ENCODE assay signal across 10 mouse cellular contexts in the genomic region with DNA sequence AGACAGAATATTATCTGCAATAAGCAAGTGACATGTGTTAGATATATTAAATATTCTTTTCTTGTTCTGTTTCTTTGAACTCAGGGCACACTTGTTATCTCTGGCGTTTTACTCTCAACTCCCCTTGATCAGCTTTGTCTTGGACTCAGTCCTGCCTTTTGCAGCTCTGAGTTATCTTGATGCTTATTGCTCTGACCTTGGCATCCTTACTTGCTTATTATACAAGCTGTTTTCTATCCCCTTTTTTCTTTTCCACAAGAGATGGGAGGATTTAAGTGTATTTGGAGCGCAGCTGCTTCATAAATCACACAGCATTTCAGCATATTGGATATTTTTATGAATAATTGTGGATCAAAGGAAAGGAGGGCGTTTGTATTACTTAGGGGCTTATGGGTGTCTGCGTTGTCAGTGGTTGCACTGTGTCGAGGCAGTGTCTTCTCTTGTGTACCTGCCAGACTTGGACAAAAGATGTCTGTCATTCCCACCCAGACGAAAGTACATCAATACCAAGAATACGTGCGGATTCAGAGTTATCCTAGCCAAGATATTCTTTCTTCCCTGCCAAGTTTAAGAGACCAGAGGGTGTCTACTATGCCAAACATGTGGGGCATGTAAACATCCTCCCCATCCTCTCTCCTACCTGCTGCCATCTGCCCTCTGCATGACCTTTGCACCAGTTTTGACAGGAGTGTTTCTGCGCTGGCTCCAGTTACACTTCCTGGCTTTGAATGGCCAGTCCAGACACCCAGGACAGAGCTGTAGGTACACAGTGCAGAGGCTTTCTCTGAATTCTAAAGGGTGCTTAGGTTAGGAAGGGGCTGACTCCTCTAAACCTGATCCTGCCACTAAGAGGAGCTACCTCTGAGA.
DNase-seq lines count a peak whose midpoint lies in the region; ATAC-seq and TF ChIP-seq lines count a peak whose summit lies in the region.
"Had no signal": no experiment of that assay in that cellular context is flagged by ENCODE, and none has a peak within 500 bp of the region (broad histone marks: within the 10 kb centered on the region; RNA-seq: fewer than 3 reads in every experiment).

No protein-coding gene starts in this region.

- WGBS in kidney, embryonic 16.5 days: 36% methylated on average over 9 of the region's 9 CpGs
- WGBS in kidney, adult 2 months: 37% methylated on average over 9 of the region's 9 CpGs
- 28% methylated on average over 9 of the region's 9 CpGs for WGBS in lung, embryonic 16.5 days

- H3K27me3 ChIP-seq in kidney, embryonic 16.5 days (ENCODE audit: insufficient read depth, low read length): no peaks in the 10 kb centered on the region
- H3K27me3 ChIP-seq in kidney, adult 2 months (replicated peaks; ENCODE audit: control insufficient read depth, insufficient read depth, low read length): no peaks in the 10 kb centered on the region
- no peaks in the 10 kb centered on the region for H3K27me3 ChIP-seq in G1E (ENCODE audit: insufficient read depth, low read length)
- no peaks in the 10 kb centered on the region for H3K27me3 ChIP-seq in lung, embryonic 16.5 days (ENCODE audit: control insufficient read depth, insufficient read depth, low read depth, low read length)

- H3K36me3 ChIP-seq in kidney, embryonic 16.5 days (ENCODE audit: insufficient read depth, low read length): no peaks in the 10 kb centered on the region
- H3K36me3 ChIP-seq in kidney, adult 2 months (ENCODE audit: control insufficient read depth, insufficient read depth, low read length): no peaks in the 10 kb centered on the region
- H3K36me3 ChIP-seq in G1E (replicated peaks): no peaks in the 10 kb centered on the region
- H3K36me3 ChIP-seq in lung, embryonic 16.5 days (ENCODE audit: control insufficient read depth, insufficient read depth, low read length): no peaks in the 10 kb centered on the region

- H3K4me2 ChIP-seq in kidney, embryonic 16.5 days (replicated peaks; ENCODE audit: low read depth, low read length): no peak overlapping the region
- H3K4me2 ChIP-seq in lung, embryonic 16.5 days (ENCODE audit: low read depth, low read length): no peak overlapping the region

- TF ChIP-seq CTCF in kidney, adult 2 months (conservative IDR thresholded peaks at IDR 0.05; ENCODE audit: insufficient read depth, insufficient read length, low read depth, low read length): no peak
- TF ChIP-seq CTCF in G1E (IDR thresholded peaks at IDR 0.05; ENCODE audit: low read depth, low read length): no peak

- no peak overlapping the region for H3K9ac ChIP-seq in kidney, embryonic 16.5 days (replicated peaks; ENCODE audit: low read length)
- H3K9ac ChIP-seq in lung, embryonic 16.5 days (ENCODE audit: low read length): no peak overlapping the region; the same call in 1 of the 2 replicates

- peak; percentile 85 for ATAC-seq in kidney, embryonic 16.5 days (ENCODE audit: low FRiP score, low TSS enrichment)
- peak; percentile 31 for ATAC-seq in G1E (ENCODE audit: extremely low read depth, insufficient number of reproducible peaks, low FRiP score, poor library complexity, severe bottlenecking)
- ATAC-seq in lung, embryonic 16.5 days (ENCODE audit: low read depth): peak; percentile 79
- ATAC-seq in erythroblast, adult 5-6 weeks (replicated peaks; ENCODE audit: low FRiP score, poor library complexity, severe bottlenecking): no peak
- ATAC-seq in megakaryocyte-erythroid progenitor cell, adult 5-6 weeks (replicated peaks; ENCODE audit: low FRiP score, low TSS enrichment, poor library complexity, severe bottlenecking): no peak

- no peak for DNase-seq in kidney, adult 2 months
- DNase-seq in G1E (ENCODE audit: low spot score): no peak
- peak; percentile 58 for DNase-seq in embryo, embryonic 9.5 days (ENCODE audit: extremely low spot score)
- DNase-seq in retina, embryonic 14.5 days (ENCODE audit: low spot score): no peak
- DNase-seq: gastrocnemius, postnatal 10 days; thymus, adult 18-20 months had no signal

- no peak for TF ChIP-seq POLR2A in kidney, adult 2 months (IDR thresholded peaks at IDR 0.05; ENCODE audit: low read depth, low read length)

- H3K9me3 ChIP-seq in kidney, embryonic 16.5 days (ENCODE audit: low read length): no peaks in the 10 kb centered on the region
- H3K9me3 ChIP-seq in G1E (replicated peaks): no peaks in the 10 kb centered on the region
- H3K9me3 ChIP-seq in lung, embryonic 16.5 days (ENCODE audit: control insufficient read depth, low read length): no peaks in the 10 kb centered on the region

- H3K27ac ChIP-seq in kidney, embryonic 16.5 days (ENCODE audit: low read length): 0 out of 2 replicates have a peak overlapping the region, but pooled peaks have one; percentile 17
- H3K27ac ChIP-seq in kidney, adult 2 months (ENCODE audit: insufficient read depth, low read depth, low read length): no peak overlapping the region
- H3K27ac ChIP-seq in lung, embryonic 16.5 days (ENCODE audit: low read length): peak overlapping the region; percentile 62

- H3K4me1 ChIP-seq in kidney, embryonic 16.5 days (ENCODE audit: insufficient read depth, low read length): peaks cover 20% of the 10 kb centered on the region; the same call in 1 of the 2 replicates
- no peaks in the 10 kb centered on the region for H3K4me1 ChIP-seq in kidney, adult 2 months (ENCODE audit: control insufficient read depth, insufficient read depth, low read length)
- peaks cover 25% of the 10 kb centered on the region for H3K4me1 ChIP-seq in G1E (ENCODE audit: insufficient read depth, low read depth, low read length)
- H3K4me1 ChIP-seq in lung, embryonic 16.5 days (replicated peaks; ENCODE audit: control insufficient read depth, insufficient read depth, low read length): peaks cover 17% of the 10 kb centered on the region

- no peak overlapping the region for H3K4me3 ChIP-seq in kidney, embryonic 16.5 days (ENCODE audit: low read length)
- H3K4me3 ChIP-seq in kidney, adult 2 months (ENCODE audit: insufficient read depth, low read depth, low read length): no peak overlapping the region
- no peak overlapping the region for H3K4me3 ChIP-seq in G1E (ENCODE audit: low read depth, low read length)
- no peak overlapping the region for H3K4me3 ChIP-seq in lung, embryonic 16.5 days (ENCODE audit: low read length)

Comparison
In these comparisons a context has a peak if more than half of its experiments do, and no peak if none do; other contexts are left out.
1. ATAC-seq: peak in kidney, embryonic 16.5 days (single experiment), G1E (single experiment) and lung, embryonic 16.5 days (single experiment); none in erythroblast, adult 5-6 weeks (single experiment) and megakaryocyte-erythroid progenitor cell, adult 5-6 weeks (single experiment).